15 mouse cellular contexts compared by ENCODE assay signal in genomic region chr10:79502830-79503644, GRCm38 (mm10). TPM values are rescaled to one million over a fixed set of nuclear protein-coding genes. Genes with fewer than 3 reads are reported as not detected.
DNase-seq lines count a peak whose midpoint lies in the region; ATAC-seq and TF ChIP-seq lines count a peak whose summit lies in the region.
"Had no signal": no experiment of that assay in that cellular context is flagged by ENCODE, and none has a peak within 500 bp of the region (broad histone marks: within the 10 kb centered on the region; RNA-seq: fewer than 3 reads in every experiment).

No protein-coding gene starts in this region.

- no peaks in the 10 kb centered on the region for H3K9me3 ChIP-seq in liver, embryonic 12.5 days (replicated peaks)
- H3K9me3 ChIP-seq: neural tube, embryonic 12.5 days had no signal

- no peak overlapping the region for H3K4me2 ChIP-seq in liver, embryonic 12.5 days
- H3K4me2 ChIP-seq: heart, embryonic 13.5 days; neural tube, embryonic 12.5 days had no signal

- H3K36me3 ChIP-seq in liver, adult 2 months (ENCODE audit: control insufficient read depth, insufficient read depth, low read length) = no peaks in the 10 kb centered on the region
- H3K36me3 ChIP-seq in liver, embryonic 12.5 days = no peaks in the 10 kb centered on the region
- H3K36me3 ChIP-seq: forebrain, embryonic 10.5 days; heart, embryonic 13.5 days; neural tube, embryonic 12.5 days had no signal

- no peak for TF ChIP-seq CTCF in liver, adult 2 months (IDR thresholded peaks at IDR 0.05; ENCODE audit: low read depth, low read length)

- WGBS in liver, adult 2 months = 44% methylated on average over 6 of the region's 6 CpGs
- 63% methylated on average over 6 of the region's 6 CpGs for WGBS in liver, embryonic 12.5 days (ENCODE audit: insufficient replicate concordance)

- H3K27ac ChIP-seq in liver, adult 2 months (replicated peaks; ENCODE audit: insufficient read depth, low read depth, low read length) = no peak overlapping the region
- no peak overlapping the region for H3K27ac ChIP-seq in liver, embryonic 12.5 days
- H3K27ac ChIP-seq: forebrain, embryonic 10.5 days; heart, embryonic 13.5 days; neural tube, embryonic 12.5 days had no signal

- H3K79me2 ChIP-seq in liver, adult 2 months (ENCODE audit: control insufficient read depth, insufficient read depth, low read length) = no peaks in the 10 kb centered on the region

- H3K4me1 ChIP-seq in liver, adult 2 months (ENCODE audit: control insufficient read depth, insufficient read depth, low read length) = no peaks in the 10 kb centered on the region
- H3K4me1 ChIP-seq in liver, embryonic 12.5 days = no peaks in the 10 kb centered on the region
- H3K4me1 ChIP-seq: forebrain, embryonic 10.5 days; heart, embryonic 13.5 days; neural tube, embryonic 12.5 days had no signal

- ATAC-seq in CD4-positive, CD25-positive, alpha-beta regulatory T cell, adult 4 months = no peak
- ATAC-seq in liver, embryonic 12.5 days = no peak

- DNase-seq in CD4-positive, CD25-positive, alpha-beta regulatory T cell, adult 2 months (ENCODE audit: low read depth, low spot score) = peak; percentile 42
- DNase-seq in liver, adult 2 months (ENCODE audit: extremely low read depth, low read depth, low spot score) = peak; percentile 23
- DNase-seq in embryo, embryonic 10 days (ENCODE audit: low spot score) = peak; percentile 53
- DNase-seq in naive thymus-derived CD4-positive, alpha-beta T cell, adult 2 months (ENCODE audit: low read depth) = peak; percentile 20
- no peak for DNase-seq in natural killer cell, adult 2 months (ENCODE audit: low spot score in 2 of 2)
- DNase-seq in adipocyte (ENCODE audit: low spot score) = no peak
- DNase-seq: cerebellum, adult 2 months; spleen, adult 18-20 months had no signal

- no peaks in the 10 kb centered on the region for H3K27me3 ChIP-seq in liver, adult 2 months (ENCODE audit: control insufficient read depth, insufficient read depth, low read length)
- H3K27me3 ChIP-seq in liver, embryonic 12.5 days (replicated peaks) = no peaks in the 10 kb centered on the region
- H3K27me3 ChIP-seq: heart, embryonic 13.5 days; neural tube, embryonic 12.5 days had no signal

- no peak overlapping the region for H3K4me3 ChIP-seq in liver, adult 2 months (ENCODE audit: insufficient read depth, low read depth, low read length)
- H3K4me3 ChIP-seq in liver, embryonic 12.5 days = no peak overlapping the region
- H3K4me3 ChIP-seq: forebrain, embryonic 10.5 days; heart, embryonic 13.5 days; neural tube, embryonic 12.5 days had no signal

- H3K9ac ChIP-seq in liver, adult 2 months (ENCODE audit: low read depth, low read length) = no peak overlapping the region
- no peak overlapping the region for H3K9ac ChIP-seq in liver, embryonic 12.5 days
- H3K9ac ChIP-seq: heart, embryonic 13.5 days; neural tube, embryonic 12.5 days had no signal

- no peak for TF ChIP-seq POLR2A in liver, adult 2 months (IDR thresholded peaks at IDR 0.05; ENCODE audit: extremely low read depth, insufficient read depth, low read length)

RNA-seq across cellular contexts. Expression of gene Plpp2, which starts 30.6 kb away (rescaled TPM):
- 1 to 10 TPM; 2.8 to 3.8 TPM for polyA plus RNA-seq in CD4-positive, CD25-positive, alpha-beta regulatory T cell, adult 4 months (2017; shearing (Covaris generic))
- 16.2 and 32.2 TPM in 2 replicates for total RNA-seq in liver, adult 2 months (2014; rRNA removed)
- polyA plus RNA-seq in liver, adult 2 months (2012; rRNA removed) = 29.9 and 33.7 TPM in 2 replicates
- 18.0 and 19.9 TPM in 2 replicates for polyA plus RNA-seq in liver, embryonic 12.5 days (2016; fragmentation: Nextera tagmentation; extraction: Ambion mirVana)

RNA-seq across cellular contexts. Expression of gene Vmn2r83, which starts 34.5 kb away (rescaled TPM):
- not detected for polyA plus RNA-seq in CD4-positive, CD25-positive, alpha-beta regulatory T cell, adult 4 months (2017; shearing (Covaris generic))
- not detected in 2 replicates for total RNA-seq in liver, adult 2 months (2014; rRNA removed)
- not detected in 2 replicates for polyA plus RNA-seq in liver, adult 2 months (2012; rRNA removed)
- not detected in 2 replicates for polyA plus RNA-seq in liver, embryonic 12.5 days (2016; fragmentation: Nextera tagmentation; extraction: Ambion mirVana)
- total RNA-seq: layer of hippocampus, postnatal 14 days had no signal
- polyA plus RNA-seq: cerebellum, adult 2 months; forebrain, embryonic 10.5 days; heart, embryonic 13.5 days; lung, embryonic 16.5 days; neural tube, embryonic 12.5 days had no signal

RNA-seq across cellular contexts. Expression of gene Mier2, which starts 52.0 kb away (rescaled TPM):
- 10 to 100 TPM; 14.4 to 15.1 TPM for polyA plus RNA-seq in CD4-positive, CD25-positive, alpha-beta regulatory T cell, adult 4 months (2017; shearing (Covaris generic))
- 5.9 and 8.2 TPM in 2 replicates for total RNA-seq in liver, adult 2 months (2014; rRNA removed)
- 22.2 and 35.3 TPM in 2 replicates for polyA plus RNA-seq in liver, adult 2 months (2012; rRNA removed)
- polyA plus RNA-seq in liver, embryonic 12.5 days (2016; fragmentation: Nextera tagmentation; extraction: Ambion mirVana) = 20.1 and 20.5 TPM in 2 replicates

Comparison
In these comparisons a context has a peak if more than half of its experiments do, and no peak if none do; other contexts are left out.
1. DNase-seq: peak in CD4-positive, CD25-positive, alpha-beta regulatory T cell, adult 2 months (single experiment), liver, adult 2 months (single experiment), embryo, embryonic 10 days (single experiment) and naive thymus-derived CD4-positive, alpha-beta T cell, adult 2 months (single experiment); none in natural killer cell, adult 2 months (0 of 2) and adipocyte (single experiment).